Mouse (Mus musculus): ENCODE data around the gene Acrbp.
A peak's percentile ranks its signal among the peaks of the same experiment; 100 is the strongest.

The Acrbp gene

GRCm38 (mm10) chr6:125071896-125072279 lies 22.4 kb downstream of the Acrbp start:
- DNase-seq = peak; percentile 80

- no peak for DNase-seq
Measured at GRCm38 (mm10) chr6:125073825-125074224, 24.3 kb downstream of the Acrbp start.

GRCm38 (mm10) chr6:125081394-125081793 lies 31.9 kb downstream of the Acrbp start:
- DNase-seq = no peak

GRCm38 (mm10) chr6:125081797-125082560 lies 32.5 kb downstream of the Acrbp start:
- peak; percentile 93 for DNase-seq

- no peak for DNase-seq
Measured at GRCm38 (mm10) chr6:125082801-125083386, 33.4 kb downstream of the Acrbp start.

- DNase-seq = peak; percentile 39
Measured at GRCm38 (mm10) chr6:125084424-125084823, 34.9 kb downstream of the Acrbp start.

- no peak for DNase-seq
Measured at GRCm38 (mm10) chr6:125087937-125088336, 38.4 kb downstream of the Acrbp start.

GRCm38 (mm10) chr6:125088561-125089321 lies 39.3 kb downstream of the Acrbp start:
- DNase-seq = peak; percentile 77

- peak; percentile 79 for DNase-seq
Measured at GRCm38 (mm10) chr6:125089521-125090321, 40.2 kb downstream of the Acrbp start.

- DNase-seq = no peak
Measured at GRCm38 (mm10) chr6:125090341-125091085, 41.0 kb downstream of the Acrbp start.

- no peak for DNase-seq
Measured at GRCm38 (mm10) chr6:125092372-125092771, 42.9 kb downstream of the Acrbp start.

- DNase-seq = no peak
Measured at GRCm38 (mm10) chr6:125094843-125095242, 45.4 kb downstream of the Acrbp start.

GRCm38 (mm10) chr6:125095391-125096278 lies 46.1 kb downstream of the Acrbp start, which contains the start of gene Chd4:
TSS of gene Chd4 (plus strand) at chr6:125095981.
- peak; percentile 99 for DNase-seq

GRCm38 (mm10) chr6:125096279-125096596 lies 46.7 kb downstream of the Acrbp start:
- no peak for DNase-seq

- DNase-seq = peak; percentile 57
Measured at GRCm38 (mm10) chr6:125096597-125097345, 47.3 kb downstream of the Acrbp start.

GRCm38 (mm10) chr6:125097346-125097689 lies 47.8 kb downstream of the Acrbp start:
- peak; percentile 29 for DNase-seq

- no peak for DNase-seq
Measured at GRCm38 (mm10) chr6:125097951-125098350, 48.5 kb downstream of the Acrbp start.

- DNase-seq = no peak
Measured at GRCm38 (mm10) chr6:125098513-125098912, 49.0 kb downstream of the Acrbp start.

- no peak for DNase-seq
Measured at GRCm38 (mm10) chr6:125099421-125099971, 50.0 kb downstream of the Acrbp start.

GRCm38 (mm10) chr6:125101444-125101843 lies 52.0 kb downstream of the Acrbp start:
- no peak for DNase-seq
